Mouse (Mus musculus) liver, adult 2 months (tissue): ENCODE data around the gene Asprv1.

Experiments used
- CTCF ChIP-seq: fragments of 200-500 bp; IDR thresholded peaks from 2 replicates; pipeline ENCODE4 v1.5.1; 2011; ENCODE audit warnings: low read depth, low read length, control low read depth
- POLR2A ChIP-seq: fragments of 200-500 bp; IDR thresholded peaks from 2 replicates; pipeline ENCODE4 v1.6.1; 2011; ENCODE audit warnings: low read length, control low read depth; ENCODE audit not compliant: insufficient read depth; ENCODE audit errors: extremely low read depth

DNA sequence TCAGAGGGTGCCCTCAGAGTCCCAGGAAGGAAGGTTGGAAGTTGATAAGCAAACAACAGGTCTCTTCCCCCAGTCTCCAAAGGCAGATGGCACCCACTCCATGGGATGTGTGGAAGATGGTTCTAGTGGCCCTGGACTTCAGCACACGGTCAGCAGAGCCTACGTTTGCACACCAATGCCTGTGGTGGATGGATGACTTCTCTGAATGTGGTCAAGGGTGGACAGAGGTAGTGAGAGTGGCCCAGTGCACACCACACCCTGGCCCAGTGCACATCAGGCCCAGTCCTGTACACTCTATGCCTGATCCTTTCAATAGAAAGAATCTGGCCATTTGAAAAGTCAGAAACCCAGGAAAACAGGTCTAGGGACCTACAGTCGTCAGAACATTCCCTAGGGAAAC is 30.5 kb downstream of the Asprv1 start:
- TF ChIP-seq POLR2A (no peak), CTCF (no peak)
